Mouse (Mus musculus) lung, postnatal 14 days (tissue): ENCODE data around the gene Iqcj.
"Not testable (repeated sequence)": the region's sequence is repeated elsewhere in the genome, so short reads cannot be mapped to it uniquely, and the experiment has no call there.

ENCODE experiments used
- DNase-seq: peaks from one replicate; pipeline ENCODE4 v3.0.0; 2021

Gene Iqcj

DNA sequence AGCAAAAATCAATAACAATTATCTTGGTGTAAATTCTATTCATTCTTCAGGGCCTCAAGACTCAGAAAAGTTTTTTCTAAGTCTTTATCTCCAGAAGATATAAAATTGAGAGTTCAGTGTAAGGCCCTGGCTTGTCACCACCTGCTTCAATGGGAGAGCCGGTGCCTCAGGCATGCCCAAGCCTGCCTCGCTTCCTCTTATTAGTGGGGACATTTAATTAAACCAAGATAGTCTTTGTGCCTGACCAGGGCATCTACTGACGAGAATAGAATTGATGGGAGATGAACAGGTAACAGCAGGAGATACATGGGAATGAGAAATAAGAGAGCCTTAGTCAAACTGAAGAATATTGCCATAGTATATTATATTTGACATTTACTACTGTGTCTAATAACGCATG lies 200.1 kb downstream of the Iqcj start:
- DNase-seq: no peak

DNA sequence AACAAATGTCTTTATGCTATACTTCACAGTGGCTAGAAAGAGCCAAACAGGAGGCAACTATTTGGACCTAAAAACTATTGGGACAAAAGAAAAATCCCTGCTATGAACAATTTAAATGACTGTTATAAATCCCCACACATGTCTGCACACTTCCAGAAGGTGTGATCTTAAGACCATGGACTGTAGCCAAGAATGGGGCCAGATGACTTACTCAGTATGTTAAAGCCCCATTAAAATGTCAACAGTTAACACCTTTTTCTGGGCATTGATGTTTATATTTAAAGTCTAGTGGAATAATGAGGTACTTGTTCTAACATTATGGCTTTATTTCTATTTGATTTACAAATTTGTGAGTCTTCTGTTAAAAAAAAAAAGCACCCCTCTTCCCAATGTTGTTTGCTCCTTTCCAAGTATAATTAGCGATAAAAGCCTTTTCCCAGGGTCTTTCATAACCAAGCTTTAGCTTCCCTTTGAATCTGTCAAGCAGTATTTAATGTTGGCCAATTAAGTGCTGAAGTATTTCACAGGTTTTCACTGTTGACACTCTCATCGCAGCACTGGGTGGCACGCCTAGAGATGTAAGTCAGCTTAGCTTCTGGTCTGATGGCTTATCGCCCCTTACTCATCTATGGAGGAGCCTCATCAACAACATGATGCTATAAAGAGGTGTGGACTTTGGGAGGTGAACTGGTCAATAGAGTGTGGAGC lies 204.9 kb downstream of the Iqcj start:
- DNase-seq: no peak

DNA sequence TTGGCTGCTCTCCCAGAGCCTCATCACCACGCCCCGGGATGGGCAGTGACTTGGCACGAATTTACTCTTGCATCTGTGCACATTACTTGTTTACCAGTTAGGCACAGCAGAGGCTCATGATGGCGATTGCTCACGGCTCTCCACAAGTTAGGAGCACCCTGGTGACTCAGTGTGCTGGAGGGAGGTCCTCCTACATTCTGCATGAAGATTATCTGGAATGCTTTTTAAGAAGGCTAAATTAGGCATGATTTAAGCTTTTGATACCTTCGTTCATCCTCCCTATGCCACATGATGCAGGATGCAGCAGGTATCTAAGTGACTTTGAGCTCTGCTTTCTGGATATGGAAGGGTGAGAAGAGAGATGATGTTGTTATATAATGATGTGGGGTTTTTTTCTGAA lies 207.5 kb downstream of the Iqcj start:
- not testable (repeated sequence) for DNase-seq

DNA sequence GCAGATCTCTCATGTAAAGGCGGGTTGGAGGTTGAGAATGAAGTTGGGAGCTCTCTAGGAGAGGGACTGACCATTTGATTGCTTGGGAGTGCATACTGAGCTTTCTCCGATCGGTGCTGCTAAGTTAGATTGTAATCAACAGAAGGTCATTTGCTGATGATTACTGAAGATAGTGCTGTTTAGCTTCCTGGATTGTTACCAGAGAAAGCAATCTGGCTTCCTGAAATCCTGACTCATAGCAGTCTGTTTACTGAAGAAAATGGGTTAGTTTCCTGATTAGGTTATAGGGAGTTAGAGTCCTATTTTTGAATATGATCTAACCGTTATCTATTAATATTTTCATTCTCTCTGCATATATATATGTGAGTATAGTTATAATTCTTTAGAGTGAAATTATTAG lies 209.3 kb downstream of the Iqcj start:
- DNase-seq: no peak

DNA sequence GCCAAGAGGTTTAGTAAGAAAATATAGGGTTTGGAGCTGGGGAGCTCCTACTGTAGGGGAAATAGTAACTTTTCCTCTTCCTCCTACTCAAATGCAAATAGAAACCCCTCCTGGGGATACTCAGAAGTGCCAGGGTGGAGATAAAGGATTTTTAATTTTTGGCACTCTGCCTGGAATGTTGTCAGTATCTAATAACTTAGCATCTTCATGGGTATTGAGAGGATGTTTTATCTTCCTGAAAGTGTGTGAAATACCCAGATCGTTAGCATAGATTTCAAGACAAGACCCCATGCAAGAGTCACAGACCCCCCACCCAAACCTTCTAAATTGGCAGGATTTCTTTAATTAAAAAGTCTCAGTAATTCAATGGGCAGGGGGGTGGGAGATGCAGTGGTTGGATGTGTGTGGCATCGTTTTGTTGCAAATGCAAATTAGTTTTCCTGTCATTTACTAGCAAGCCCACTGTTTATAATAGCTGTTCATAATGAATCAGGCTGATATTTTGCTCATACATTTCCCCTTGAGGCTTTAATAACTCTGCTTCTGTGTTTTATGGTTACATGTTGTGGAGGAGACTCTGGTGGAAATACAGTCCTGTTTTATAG lies 213.2 kb downstream of the Iqcj start:
- DNase-seq: no peak
